Mouse (Mus musculus) embryonic facial prominence, embryonic 12.5 days (tissue): ENCODE results near the gene Sec14l1. TPM values are rescaled to one million over a fixed set of nuclear protein-coding genes. Genes with fewer than 3 reads are reported as not detected.

Experiments used
- ATAC-seq: fragments of 200-750 bp; cut with Nextera tagmentation; 2 replicates; pipeline ENCODE4 v1.8.0; 2017; ENCODE audit not compliant: insufficient number of reproducible peaks, insufficient read depth, low FRiP score, low TSS enrichment
- H3K27ac ChIP-seq: fragments of 300-500 bp; sonication (generic); 2 replicates; pipeline ENCODE4 v1.5.1; 2016; ENCODE audit warnings: mild to moderate bottlenecking
- H3K27me3 ChIP-seq: fragments of 300-500 bp; sonication (generic); 2 replicates; pipeline ENCODE4 v1.6.1; 2016; ENCODE audit warnings: mild to moderate bottlenecking, moderate library complexity
- H3K36me3 ChIP-seq: fragments of 300-500 bp; sonication (generic); 2 replicates; pipeline ENCODE4 v1.6.1; 2016; ENCODE audit warnings: mild to moderate bottlenecking
- H3K4me1 ChIP-seq: fragments of 300-500 bp; sonication (generic); 2 replicates; pipeline ENCODE4 v1.6.1; 2016
- H3K4me2 ChIP-seq: fragments of 300-500 bp; sonication (generic); replicated peaks from 2 replicates; pipeline ENCODE4 v1.6.1; 2016; ENCODE audit warnings: mild to moderate bottlenecking, moderate library complexity
- H3K4me3 ChIP-seq: fragments of 300-500 bp; sonication (generic); 2 replicates; pipeline ENCODE4 v1.5.1; 2016; ENCODE audit warnings: mild to moderate bottlenecking
- H3K9ac ChIP-seq: fragments of 300-500 bp; sonication (generic); 2 replicates; pipeline ENCODE4 v1.6.1; 2016; ENCODE audit warnings: mild to moderate bottlenecking, moderate library complexity
- H3K9me3 ChIP-seq: fragments of 300-500 bp; sonication (generic); 2 replicates; pipeline ENCODE4 v1.6.1; 2016; ENCODE audit warnings: mild to moderate bottlenecking, moderate library complexity
- whole genome bisulfite sequencing: fragments of 180-500 bp; shearing (Covaris S2); methylation state at CpG from one replicate; pipeline ENCODE4 v1.1.7; 2016; 5-methylcytosine and 5-hydroxymethylcytosine counted together
- polyA plus RNA-seq: library from polyadenylated mRNA; unstranded; fragments of >200 nt; fragmentation: Nextera tagmentation; extraction: Ambion mirVana; gene quantifications from 2 replicates; pipeline ENCODE4 v1.2.1, GENCODE M21; 2016

Sec14l1 gene
- polyA plus RNA-seq, 1 experiment from 2014 or later: 55.6 TPM

- ATAC-seq: no peak
- 63% methylated on average over 8 of the region's 11 CpGs for WGBS
- Histone ChIP-seq H3K9me3 (peaks cover 17% of the 10 kb centered on the region), H3K9ac (no peak overlapping the region), H3K4me3 (no peak overlapping the region), H3K4me1 (peaks cover 22% of the 10 kb centered on the region), H3K27me3 (no peaks in the 10 kb centered on the region), H3K4me2 (no peak overlapping the region), H3K36me3 (no peaks in the 10 kb centered on the region), H3K27ac (no peak overlapping the region)
These were observed 62.5 kb downstream of the Sec14l1 start for GRCm38 (mm10) chr11:117177303-117177979.

GRCm38 (mm10) chr11:117179902-117180301 is 64.9 kb downstream of the Sec14l1 start:
- Histone ChIP-seq H3K9me3 (peaks cover 17% of the 10 kb centered on the region), H3K36me3 (no peaks in the 10 kb centered on the region), H3K27ac (no peak overlapping the region), H3K4me1 (peaks cover 15% of the 10 kb centered on the region), H3K4me2 (no peak overlapping the region), H3K4me3 (no peak overlapping the region), H3K9ac (no peak overlapping the region), H3K27me3 (no peaks in the 10 kb centered on the region)
- 81% methylated on average over 5 of the region's 5 CpGs for WGBS
- ATAC-seq: no peak

- Histone ChIP-seq H3K4me2 (no peak overlapping the region), H3K9me3 (peaks cover 17% of the 10 kb centered on the region), H3K27me3 (no peaks in the 10 kb centered on the region), H3K9ac (no peak overlapping the region), H3K36me3 (no peaks in the 10 kb centered on the region), H3K4me3 (no peak overlapping the region), H3K4me1 (peaks cover 13% of the 10 kb centered on the region), H3K27ac (no peak overlapping the region)
- 63% methylated on average over 3 of the region's 3 CpGs for WGBS
- no peak for ATAC-seq
These were observed 67.8 kb downstream of the Sec14l1 start for GRCm38 (mm10) chr11:117182808-117183207.

GRCm38 (mm10) chr11:117183299-117183698 is 68.3 kb downstream of the Sec14l1 start:
- H3K4me3 ChIP-seq: no peak overlapping the region
- H3K4me2 ChIP-seq: no peak overlapping the region
- no peak overlapping the region for H3K27ac ChIP-seq
- no peak for ATAC-seq
- H3K9ac ChIP-seq: no peak overlapping the region
- peaks cover 17% of the 10 kb centered on the region for H3K9me3 ChIP-seq
- H3K36me3 ChIP-seq: no peaks in the 10 kb centered on the region
- peaks cover 13% of the 10 kb centered on the region for H3K4me1 ChIP-seq
- no peaks in the 10 kb centered on the region for H3K27me3 ChIP-seq
- 61% methylated on average over 3 of the region's 3 CpGs for WGBS

- H3K9ac ChIP-seq: no peak overlapping the region
- ATAC-seq: no peak
- no peaks in the 10 kb centered on the region for H3K36me3 ChIP-seq
- 81% methylated on average over 5 of the region's 5 CpGs for WGBS
- H3K9me3 ChIP-seq: peaks cover 17% of the 10 kb centered on the region
- no peak overlapping the region for H3K27ac ChIP-seq
- no peak overlapping the region for H3K4me3 ChIP-seq
- no peak overlapping the region for H3K4me2 ChIP-seq
- H3K27me3 ChIP-seq: no peaks in the 10 kb centered on the region
- H3K4me1 ChIP-seq: peaks cover 13% of the 10 kb centered on the region
These were observed 68.9 kb downstream of the Sec14l1 start for GRCm38 (mm10) chr11:117183841-117184240.

GRCm38 (mm10) chr11:117185076-117185933 is 70.3 kb downstream of the Sec14l1 start:
- peak overlapping the region; percentile 26; the same call in 1 of the 2 replicates for H3K27ac ChIP-seq
- peak; percentile 57; the same call in 1 of the 2 replicates for ATAC-seq
- no peak overlapping the region for H3K9ac ChIP-seq
- H3K36me3 ChIP-seq: no peaks in the 10 kb centered on the region
- no peak overlapping the region for H3K4me3 ChIP-seq
- WGBS: 51% methylated on average over 21 of the region's 21 CpGs
- H3K4me1 ChIP-seq: peaks cover 13% of the 10 kb centered on the region
- H3K4me2 ChIP-seq: no peak overlapping the region
- H3K9me3 ChIP-seq: peaks cover 12% of the 10 kb centered on the region
- no peaks in the 10 kb centered on the region for H3K27me3 ChIP-seq

DNA sequence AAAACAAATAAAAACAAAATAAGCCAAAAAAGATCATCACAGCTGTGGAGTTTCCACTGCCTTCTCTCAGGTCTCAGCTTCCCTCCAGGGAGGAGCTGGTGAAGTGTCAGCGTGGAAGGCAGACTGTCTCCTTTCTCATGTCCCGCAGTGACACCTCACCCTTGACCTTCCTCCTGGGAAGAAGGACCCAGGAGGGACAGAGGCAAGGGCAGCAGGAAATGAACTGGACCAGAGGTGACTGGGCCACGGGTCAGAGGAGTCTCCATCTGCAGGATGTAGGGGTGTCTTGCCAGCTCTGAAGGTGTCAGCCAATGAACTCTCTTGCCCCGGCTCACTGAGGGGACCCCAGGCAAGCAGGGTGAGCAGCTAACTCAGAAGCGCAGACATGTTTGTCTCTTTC is 76.6 kb downstream of the Sec14l1 start:
- H3K9me3 ChIP-seq: no peaks in the 10 kb centered on the region
- no peaks in the 10 kb centered on the region for H3K4me1 ChIP-seq
- H3K4me2 ChIP-seq: no peak overlapping the region
- H3K9ac ChIP-seq: no peak overlapping the region
- no peak overlapping the region for H3K4me3 ChIP-seq
- WGBS: 57% methylated on average over 5 of the region's 5 CpGs
- H3K27me3 ChIP-seq: no peaks in the 10 kb centered on the region
- no peak overlapping the region for H3K27ac ChIP-seq
- no peaks in the 10 kb centered on the region for H3K36me3 ChIP-seq
- ATAC-seq: no peak

DNA sequence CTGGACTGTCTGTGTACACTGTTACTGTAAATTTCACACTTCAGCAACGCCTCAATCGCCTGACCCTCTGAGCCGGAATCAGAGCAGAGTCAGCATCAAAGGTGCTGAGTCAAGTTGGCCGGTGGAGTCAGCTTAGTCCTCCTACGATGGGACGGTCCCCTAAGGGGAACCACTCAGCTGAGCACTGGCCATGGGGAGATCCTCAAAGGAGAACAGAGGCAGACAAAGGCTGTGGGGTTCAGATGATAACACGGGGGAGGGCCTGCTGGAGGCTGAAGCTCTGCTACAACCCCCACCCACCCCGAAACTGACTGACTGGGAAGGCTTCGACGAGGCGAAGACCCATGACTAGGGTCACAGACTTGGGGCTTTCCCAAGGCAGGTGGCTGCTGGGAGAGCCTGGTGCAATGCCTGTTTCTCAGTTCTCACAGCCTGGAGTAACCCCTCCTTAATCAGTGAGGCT is 79.5 kb downstream of the Sec14l1 start:
- WGBS: 78% methylated on average over 11 of the region's 11 CpGs
- Histone ChIP-seq H3K4me1 (peaks cover 4% of the 10 kb centered on the region; the same call in 1 of the 2 replicates), H3K4me3 (no peak overlapping the region), H3K4me2 (no peak overlapping the region), H3K27ac (no peak overlapping the region), H3K9me3 (no peaks in the 10 kb centered on the region), H3K36me3 (no peaks in the 10 kb centered on the region), H3K9ac (no peak overlapping the region), H3K27me3 (peaks cover 18% of the 10 kb centered on the region)
- ATAC-seq: no peak

DNA sequence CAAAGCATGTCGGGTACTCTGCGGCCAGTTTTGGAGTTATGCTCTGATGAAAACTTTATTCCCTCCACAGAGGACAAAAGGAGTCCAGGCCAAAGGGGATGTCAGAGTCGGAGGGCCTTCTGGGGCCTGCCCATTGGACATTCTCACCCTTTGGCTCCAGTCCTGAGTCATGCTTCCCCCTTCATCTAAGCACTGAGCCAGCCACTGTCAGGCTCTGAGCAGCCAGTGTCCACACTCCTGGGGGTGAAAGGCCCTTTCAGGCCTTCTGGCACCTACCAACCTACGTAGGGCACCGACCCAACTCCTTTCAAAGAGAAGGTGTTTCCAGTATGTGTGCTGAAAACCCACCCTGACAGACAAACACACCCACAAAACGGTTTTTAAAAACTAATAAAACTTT is 80.6 kb downstream of the Sec14l1 start:
- Histone ChIP-seq H3K9ac (no peak overlapping the region), H3K27ac (no peak overlapping the region), H3K4me1 (peaks cover 10% of the 10 kb centered on the region; the same call in 1 of the 2 replicates), H3K27me3 (peaks cover 27% of the 10 kb centered on the region), H3K9me3 (no peaks in the 10 kb centered on the region), H3K4me3 (no peak overlapping the region), H3K4me2 (no peak overlapping the region), H3K36me3 (no peaks in the 10 kb centered on the region)
- WGBS: 90% methylated on average over 6 of the region's 6 CpGs
- ATAC-seq: no peak

- 88% methylated on average over 7 of the region's 7 CpGs for WGBS
- ATAC-seq: no peak
- H3K4me2 ChIP-seq: no peak overlapping the region
- peaks cover 15% of the 10 kb centered on the region; the same call in 1 of the 2 replicates for H3K4me1 ChIP-seq
- no peak overlapping the region for H3K4me3 ChIP-seq
- H3K9me3 ChIP-seq: no peaks in the 10 kb centered on the region
- H3K27ac ChIP-seq: no peak overlapping the region
- H3K36me3 ChIP-seq: no peaks in the 10 kb centered on the region
- H3K27me3 ChIP-seq: peaks cover 36% of the 10 kb centered on the region
- no peak overlapping the region for H3K9ac ChIP-seq
These were observed 81.7 kb downstream of the Sec14l1 start for GRCm38 (mm10) chr11:117196681-117197080.

- H3K9me3 ChIP-seq: no peaks in the 10 kb centered on the region
- no peak for ATAC-seq
- H3K27me3 ChIP-seq: peaks cover 43% of the 10 kb centered on the region
- H3K27ac ChIP-seq: no peak overlapping the region
- peaks cover 17% of the 10 kb centered on the region; the same call in 1 of the 2 replicates for H3K4me1 ChIP-seq
- H3K4me3 ChIP-seq: no peak overlapping the region
- H3K36me3 ChIP-seq: no peaks in the 10 kb centered on the region
- H3K4me2 ChIP-seq: no peak overlapping the region
- H3K9ac ChIP-seq: no peak overlapping the region
- WGBS: 83% methylated on average over 5 of the region's 5 CpGs
These were observed 83.2 kb downstream of the Sec14l1 start for GRCm38 (mm10) chr11:117198122-117198521.
